Mouse (Mus musculus): Measurements from ENCODE around the gene Wap.
"Not testable (repeated sequence)": the region's sequence is repeated elsewhere in the genome, so short reads cannot be mapped to it uniquely, and the experiment has no call there.

Wap gene

DNA sequence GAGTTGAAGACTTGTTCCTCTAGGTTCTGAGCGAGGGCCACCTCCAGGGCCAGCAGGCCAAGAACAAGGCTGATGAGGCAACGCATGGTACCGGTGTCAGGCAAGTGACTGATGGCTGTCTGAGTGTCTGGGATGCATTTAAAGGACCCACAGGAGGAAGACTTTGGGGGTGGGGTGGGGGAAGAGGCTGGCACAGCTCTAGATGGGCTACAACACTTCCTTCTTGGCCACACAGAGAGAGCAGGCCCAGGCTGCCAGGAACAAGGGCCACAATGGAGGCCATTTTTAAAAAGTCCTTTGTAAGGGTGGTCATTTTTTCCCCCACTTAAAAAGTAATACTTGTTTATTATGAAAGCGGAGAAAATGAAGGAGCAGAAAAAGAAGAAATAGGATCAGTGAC, at the start of gene Wap:
Wap (minus strand) TSS at position 101 of the 400 bp plus-strand sequence.
- no peak for DNase-seq (ENCODE audit: extremely low spot score)

DNA sequence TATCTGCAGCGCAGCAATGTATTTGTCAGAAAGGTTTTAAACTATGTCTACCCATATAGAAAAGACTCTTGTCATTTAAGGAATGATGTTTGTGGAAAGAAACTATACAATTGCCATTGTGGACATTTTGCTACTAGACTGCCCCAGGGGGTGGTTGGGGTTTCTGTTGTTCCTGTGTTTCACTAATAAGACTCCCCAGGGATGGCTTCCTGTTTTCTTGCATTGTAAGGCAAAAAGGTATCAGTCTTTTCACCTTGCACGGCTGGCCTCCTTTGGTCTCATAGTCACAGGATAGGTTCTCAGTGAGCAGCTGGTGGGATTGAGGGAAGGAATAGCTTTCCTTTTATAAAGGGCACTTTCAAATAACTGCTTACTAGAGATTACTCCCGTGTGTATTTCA, 46.3 kb upstream of the Wap start:
- no peak for DNase-seq (ENCODE audit: extremely low spot score)

DNA sequence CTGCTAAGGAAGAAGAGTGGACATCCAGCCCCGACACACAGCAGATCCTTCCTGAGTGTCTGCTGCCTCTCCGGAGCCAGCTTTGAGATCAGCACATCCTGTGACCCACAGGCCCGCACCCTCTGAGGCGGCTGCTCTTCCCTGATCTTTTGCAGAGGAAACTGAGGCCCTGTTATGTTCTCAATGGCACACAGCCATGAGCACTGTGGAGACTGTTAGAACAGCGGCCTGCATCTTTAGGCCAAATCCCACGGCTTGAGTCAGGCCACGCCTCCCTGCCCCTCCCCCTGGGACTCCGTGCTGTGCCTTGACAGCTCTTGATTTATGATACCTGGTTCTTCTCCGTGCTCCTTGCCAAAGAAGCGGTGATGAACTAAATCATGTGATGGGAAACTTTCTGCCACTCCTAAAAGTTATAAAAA, 42.0 kb upstream of the Wap start:
- DNase-seq (ENCODE audit: extremely low spot score) = peak; percentile 82

- DNase-seq (ENCODE audit: extremely low spot score) = peak; percentile 35
Measured at GRCm38 (mm10) chr11:6679694-6680396, 41.4 kb upstream of the Wap start.

- DNase-seq (ENCODE audit: extremely low spot score) = peak; percentile 29
Measured at GRCm38 (mm10) chr11:6677530-6677929, 39.1 kb upstream of the Wap start.

- DNase-seq (ENCODE audit: extremely low spot score) = no peak
Measured at GRCm38 (mm10) chr11:6676641-6677040, 38.2 kb upstream of the Wap start.

DNA sequence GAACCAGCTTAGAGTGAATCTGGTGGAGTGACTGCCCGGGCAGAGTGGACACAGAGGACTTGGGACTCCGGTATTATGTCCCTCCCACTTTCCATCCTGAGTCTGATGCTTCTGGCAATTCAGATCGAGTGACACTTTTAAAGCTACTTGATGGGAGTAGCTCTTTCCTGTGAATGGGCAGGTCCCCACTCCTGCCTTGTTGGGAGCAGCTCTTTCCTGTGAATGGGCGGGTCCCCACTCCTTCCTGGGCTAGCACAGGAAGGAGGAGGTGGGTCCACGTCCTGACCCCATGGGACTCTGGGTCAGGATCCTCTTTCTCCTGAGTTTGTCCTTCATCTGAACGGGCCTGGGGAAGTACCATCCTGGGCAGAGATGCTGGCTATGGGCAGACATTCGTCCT, 37.0 kb upstream of the Wap start:
- DNase-seq (ENCODE audit: extremely low spot score) = no peak

- DNase-seq (ENCODE audit: extremely low spot score) = no peak
Measured at GRCm38 (mm10) chr11:6674701-6675100, 36.3 kb upstream of the Wap start.

- no peak for DNase-seq (ENCODE audit: extremely low spot score)
Measured at GRCm38 (mm10) chr11:6670826-6671225, 32.4 kb upstream of the Wap start.

DNA sequence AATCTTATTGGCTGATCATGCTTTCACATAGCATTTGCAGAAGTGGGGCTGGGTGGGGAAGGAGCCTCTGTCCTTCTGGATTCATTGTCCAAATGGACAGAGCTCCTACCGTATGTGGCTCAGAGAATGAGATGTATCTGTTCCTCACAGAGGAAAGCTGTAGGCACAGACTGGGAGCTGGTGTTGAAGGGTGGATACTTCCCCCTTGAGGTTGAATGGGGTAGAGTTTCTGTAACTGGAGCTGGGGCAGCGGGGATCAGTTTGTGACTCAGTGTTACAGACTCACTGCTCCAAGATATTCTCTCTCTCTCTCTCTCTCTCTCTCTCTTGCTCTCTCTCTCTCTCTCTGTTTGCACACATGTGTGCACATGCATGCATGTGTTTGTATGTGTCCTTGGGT, 31.6 kb upstream of the Wap start:
- no peak for DNase-seq (ENCODE audit: extremely low spot score)

- DNase-seq (ENCODE audit: extremely low spot score) = no peak
Measured at GRCm38 (mm10) chr11:6669041-6669440, 30.6 kb upstream of the Wap start.

DNA sequence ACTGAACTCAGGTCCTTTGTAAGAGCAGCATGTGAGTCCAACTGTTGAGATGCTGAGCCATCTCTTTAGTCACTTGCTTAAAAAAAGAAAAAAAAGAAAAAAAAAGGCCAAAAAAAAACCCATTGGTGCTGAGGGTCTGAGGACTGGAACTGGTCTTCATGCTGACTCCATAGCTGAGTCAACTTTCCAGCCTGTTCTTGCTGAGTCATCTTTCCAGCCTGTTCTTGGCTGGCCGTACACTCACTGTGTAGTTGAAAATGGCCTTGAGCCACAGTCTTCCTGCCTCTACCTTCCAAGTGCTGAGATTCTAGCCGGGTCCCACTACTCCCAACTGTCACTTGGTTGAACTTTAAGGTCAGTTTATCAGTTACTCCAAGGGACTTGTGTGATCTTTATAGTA, 28.2 kb upstream of the Wap start:
- no peak for DNase-seq (ENCODE audit: extremely low spot score)

DNA sequence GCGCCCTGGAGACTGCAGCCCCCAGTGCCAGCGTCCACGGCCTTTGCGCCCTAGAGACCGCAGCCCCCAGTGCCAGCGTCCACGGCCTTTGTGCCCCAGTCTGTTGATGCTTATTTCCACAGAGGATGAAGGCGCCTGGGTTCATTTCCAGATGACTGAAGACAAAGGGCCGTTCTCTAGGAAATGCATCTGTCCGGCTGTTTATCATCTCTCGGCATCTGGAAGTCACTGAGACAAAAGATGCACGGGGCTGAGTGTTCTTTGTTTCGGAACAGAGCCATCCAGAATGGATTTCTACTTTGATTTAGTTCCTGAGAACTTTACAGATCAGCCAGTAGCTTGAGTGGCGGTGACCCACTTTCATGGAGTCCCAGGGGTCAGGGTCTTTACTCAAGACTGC, 22.8 kb upstream of the Wap start:
- no peak for DNase-seq (ENCODE audit: extremely low spot score)

DNA sequence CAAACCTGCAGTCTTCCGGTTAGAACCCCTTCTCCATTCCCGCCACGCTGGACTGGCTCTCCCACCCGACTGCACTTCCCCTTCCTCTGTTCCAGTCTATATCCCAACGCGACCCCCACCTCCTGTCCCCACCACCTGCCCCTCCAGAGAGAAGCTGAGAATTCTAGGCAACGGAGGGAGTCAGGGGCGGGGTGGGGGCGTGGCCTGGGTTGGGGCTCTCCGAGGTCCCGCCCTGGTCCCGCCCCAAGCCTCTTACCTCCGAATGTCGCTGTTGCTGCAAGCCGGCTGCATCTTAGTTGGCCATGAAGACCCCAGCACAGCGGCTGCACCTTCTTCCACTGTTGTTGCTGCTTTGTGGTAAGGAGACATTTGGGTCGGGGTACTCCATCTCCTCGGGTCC, 19.8 kb upstream of the Wap start, which contains the start of gene Ramp3:
Ramp3 (plus strand) TSS at position 251 of the 400 bp plus-strand sequence.
- DNase-seq (ENCODE audit: extremely low spot score) = peak; percentile 82

GRCm38 (mm10) chr11:6654903-6655302, 16.5 kb upstream of the Wap start:
- DNase-seq (ENCODE audit: extremely low spot score) = peak; percentile 80

GRCm38 (mm10) chr11:6652978-6653377, 14.5 kb upstream of the Wap start:
- not testable (repeated sequence) for DNase-seq (ENCODE audit: extremely low spot score)

GRCm38 (mm10) chr11:6650519-6650918, 12.1 kb upstream of the Wap start:
- DNase-seq (ENCODE audit: extremely low spot score) = no peak

GRCm38 (mm10) chr11:6647831-6648724, 9.6 kb upstream of the Wap start:
- DNase-seq (ENCODE audit: extremely low spot score) = no peak

GRCm38 (mm10) chr11:6644566-6644965, 6.1 kb upstream of the Wap start:
- no peak for DNase-seq (ENCODE audit: extremely low spot score)

- DNase-seq (ENCODE audit: extremely low spot score) = no peak
Measured at GRCm38 (mm10) chr11:6639072-6639471, 635 bp upstream of the Wap start.

DNA sequence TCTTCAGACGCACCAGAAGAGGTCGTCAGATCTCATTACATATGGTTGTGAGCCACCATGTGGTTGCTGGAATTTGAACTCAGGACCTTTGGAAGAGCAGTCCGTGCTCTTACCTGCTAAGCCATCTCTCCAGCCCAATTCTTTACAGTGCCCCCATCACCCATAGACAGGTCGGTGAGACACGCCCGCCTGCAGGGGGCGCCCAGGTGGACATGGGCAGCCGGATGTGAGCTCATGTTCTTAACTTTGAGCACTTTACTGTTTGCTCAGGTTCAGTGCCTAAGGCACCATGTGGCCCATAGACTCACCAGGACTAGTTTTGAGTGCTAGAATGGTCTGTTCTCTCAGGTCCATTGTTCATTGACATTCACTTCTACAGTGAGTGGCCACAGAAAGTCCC, 2.3 kb downstream of the Wap start:
- no peak for DNase-seq (ENCODE audit: extremely low spot score)

DNA sequence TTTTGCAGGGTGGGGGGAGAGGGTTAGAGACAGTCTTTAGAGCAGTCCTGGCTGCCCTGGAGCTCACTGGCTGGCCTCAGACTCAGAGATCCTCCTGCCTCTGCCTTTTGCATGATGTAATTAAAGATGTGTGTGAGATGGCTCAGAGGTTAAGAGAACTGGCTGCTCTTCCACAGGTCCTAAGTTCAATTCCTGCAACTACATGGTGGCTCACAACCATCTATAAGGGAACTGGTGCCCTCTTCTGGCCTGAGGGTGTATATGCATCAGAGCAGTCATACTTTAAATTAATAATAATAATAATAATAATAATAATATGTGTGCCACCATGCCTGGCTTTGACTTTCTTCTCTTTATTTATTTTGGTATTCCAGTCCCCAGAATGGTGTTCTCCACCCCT, 8.8 kb downstream of the Wap start:
- DNase-seq (ENCODE audit: extremely low spot score) = no peak

DNA sequence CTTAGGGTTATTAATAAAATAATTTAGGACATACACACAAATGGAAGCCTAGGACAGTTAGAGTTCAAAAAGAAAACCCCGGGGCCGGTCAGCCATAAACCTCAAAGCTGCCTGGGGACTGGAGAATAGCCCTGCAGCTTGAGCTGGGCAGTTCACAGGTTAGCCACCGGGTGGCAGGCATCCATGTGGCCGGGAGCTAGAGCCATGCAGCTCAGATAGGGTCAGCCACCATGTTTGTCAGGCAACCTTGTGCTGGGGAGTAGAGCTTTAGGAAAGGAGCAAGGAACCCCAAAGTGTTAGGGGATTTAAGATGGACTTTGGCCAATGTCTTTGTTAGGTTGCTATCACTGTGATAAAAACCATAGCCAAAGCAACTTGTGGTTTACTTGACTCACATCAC, 9.9 kb downstream of the Wap start:
- DNase-seq (ENCODE audit: extremely low spot score) = peak; percentile 67
